Mouse (Mus musculus) intestine, embryonic 15.5 days (tissue): Measurements from ENCODE around the gene Syt12. TPM values are rescaled to one million over a fixed set of nuclear protein-coding genes. Genes with fewer than 3 reads are reported as not detected.

ENCODE experiments used
- ATAC-seq: fragments of 200-750 bp; cut with Nextera tagmentation; 2 replicates; pipeline ENCODE4 v1.8.0; 2017; ENCODE audit warnings: moderate TSS enrichment, moderate library complexity
- H3K27ac ChIP-seq: fragments of 300-500 bp; sonication (generic); 2 replicates; pipeline ENCODE4 v1.5.1; 2015; ENCODE audit warnings: mild to moderate bottlenecking, inconsistent platforms
- H3K27me3 ChIP-seq: fragments of 300-500 bp; sonication (generic); replicated peaks from 2 replicates; pipeline ENCODE4 v1.6.1; 2015; ENCODE audit warnings: inconsistent platforms
- H3K36me3 ChIP-seq: fragments of 300-500 bp; sonication (generic); 2 replicates; pipeline ENCODE4 v1.6.1; 2015; ENCODE audit warnings: inconsistent platforms
- H3K4me1 ChIP-seq: fragments of 300-500 bp; sonication (generic); replicated peaks from 2 replicates; pipeline ENCODE4 v1.6.1; 2015; ENCODE audit warnings: inconsistent platforms
- H3K4me2 ChIP-seq: fragments of 300-500 bp; sonication (generic); replicated peaks from 2 replicates; pipeline ENCODE4 v1.6.1; 2015; ENCODE audit warnings: mild to moderate bottlenecking, inconsistent platforms
- H3K4me3 ChIP-seq: fragments of 300-500 bp; sonication (generic); replicated peaks from 2 replicates; pipeline ENCODE4 v1.5.1; 2015; ENCODE audit warnings: inconsistent platforms
- H3K9ac ChIP-seq: fragments of 300-500 bp; sonication (generic); 2 replicates; pipeline ENCODE4 v1.6.1; 2015; ENCODE audit warnings: inconsistent platforms
- H3K9me3 ChIP-seq: fragments of 300-500 bp; sonication (generic); 2 replicates; pipeline ENCODE4 v1.6.1; 2016; ENCODE audit warnings: inconsistent platforms
- WGBS: fragments of 180-500 bp; shearing (Covaris S2); methylation state at CpG from one replicate; pipeline ENCODE4 v1.1.7; 2015; 5-methylcytosine and 5-hydroxymethylcytosine counted together
- polyA plus RNA-seq: library from polyadenylated mRNA; unstranded; fragments of >200 nt; fragmentation: Nextera tagmentation; extraction: Ambion mirVana; gene quantifications from 2 replicates; pipeline ENCODE4 v1.2.1, GENCODE M21; 2015

Syt12 gene
- polyA plus RNA-seq: 0.33 and 0.46 TPM in 2 replicates

DNA sequence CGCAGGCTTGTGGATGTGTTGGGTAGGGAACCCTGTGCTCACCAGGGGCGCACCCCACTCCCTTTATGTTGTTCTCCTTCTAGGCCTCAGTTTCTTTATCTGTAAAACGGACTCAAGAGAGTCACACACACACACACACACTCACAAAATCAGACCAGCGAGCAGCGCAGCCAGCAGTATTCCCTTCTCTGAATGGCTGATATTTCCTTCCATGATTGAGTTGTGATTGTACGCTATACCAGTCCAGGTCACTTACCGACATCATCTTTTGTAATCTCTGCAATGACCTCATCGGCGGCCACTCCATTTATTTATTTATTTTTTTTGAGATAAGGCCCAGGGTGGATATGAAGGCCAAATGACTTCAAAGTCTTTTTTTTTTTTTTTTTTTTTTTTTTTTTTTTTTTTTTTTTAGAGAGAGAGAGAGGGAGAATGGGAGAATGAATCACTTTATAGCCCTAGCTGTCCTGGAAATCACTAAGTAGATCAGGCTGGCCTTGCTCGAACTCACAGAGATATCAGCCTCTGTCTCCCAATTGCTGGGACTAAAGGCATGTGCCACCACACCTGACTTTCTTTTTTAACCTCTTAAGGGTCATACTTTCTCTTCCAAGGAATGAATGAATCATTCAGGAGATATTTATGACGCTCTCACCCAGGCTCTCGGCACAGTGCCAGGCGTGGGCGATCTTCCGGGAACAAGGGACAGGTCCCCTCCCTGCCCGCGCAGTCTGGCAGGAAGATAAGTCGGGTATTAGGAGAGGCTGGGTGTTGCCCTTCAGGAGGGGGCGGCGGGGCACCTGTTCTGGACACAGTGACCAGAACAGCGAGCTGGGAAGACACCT, at the start of gene Syt12:
TSS of gene Syt12 (minus strand) at position 103 of the 845 bp plus-strand sequence.
- H3K4me3 ChIP-seq: peak within 1 kb of the TSS; percentile 51
- 21% methylated on average over 21 of the region's 21 CpGs for WGBS
- H3K9me3 ChIP-seq: no peaks in the 10 kb centered on the region
- H3K4me1 ChIP-seq: peaks cover 10% of the 10 kb centered on the region; the same call in 1 of the 2 replicates
- peak within 1 kb of the TSS; percentile 100 for H3K4me2 ChIP-seq
- peak within 1 kb of the TSS; percentile 51 for H3K9ac ChIP-seq
- no peaks in the 10 kb centered on the region for H3K36me3 ChIP-seq
- peaks cover 34% of the 10 kb centered on the region for H3K27me3 ChIP-seq
- no peak within 1 kb of the TSS for H3K27ac ChIP-seq
- peak; percentile 83 for ATAC-seq

GRCm38 (mm10) chr19:4521426-4522050, 44.3 kb upstream of the Syt12 start:
- no peaks in the 10 kb centered on the region for H3K36me3 ChIP-seq
- H3K9ac ChIP-seq: no peak overlapping the region
- H3K9me3 ChIP-seq: no peaks in the 10 kb centered on the region
- no peak overlapping the region for H3K27ac ChIP-seq
- no peak overlapping the region for H3K4me2 ChIP-seq
- H3K27me3 ChIP-seq: no peaks in the 10 kb centered on the region
- no peak overlapping the region for H3K4me3 ChIP-seq
- 86% methylated on average over 3 of the region's 3 CpGs for WGBS
- H3K4me1 ChIP-seq: no peaks in the 10 kb centered on the region
- no peak for ATAC-seq

DNA sequence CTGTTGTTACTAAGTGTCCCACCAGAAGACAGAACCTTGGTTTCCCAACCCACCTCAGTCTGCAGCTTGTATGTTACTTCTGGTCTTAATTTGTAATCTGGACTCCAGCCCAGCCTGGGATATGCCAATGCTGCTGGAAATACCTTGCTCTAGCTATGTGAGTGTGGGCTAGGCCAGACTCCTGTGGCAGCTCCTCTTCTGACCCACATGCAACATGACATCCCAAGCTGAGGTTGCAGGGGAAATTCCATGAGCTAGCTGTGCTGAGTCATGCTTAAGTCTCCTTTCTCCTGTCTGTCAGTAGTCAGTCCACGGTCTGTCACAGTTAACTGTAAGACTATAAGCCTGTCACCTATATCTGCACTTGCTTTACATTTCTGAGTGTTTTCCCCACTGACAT, 40.2 kb upstream of the Syt12 start:
- no peak overlapping the region for H3K9ac ChIP-seq
- H3K4me1 ChIP-seq: 0 out of 2 replicates have a peak, but pooled peaks cover 8% of the 10 kb centered on the region
- no peak overlapping the region for H3K4me2 ChIP-seq
- H3K4me3 ChIP-seq: no peak overlapping the region
- H3K9me3 ChIP-seq: no peaks in the 10 kb centered on the region
- ATAC-seq: no peak
- 66% methylated on average over 1 of the region's 1 CpGs for WGBS
- no peak overlapping the region for H3K27ac ChIP-seq
- no peaks in the 10 kb centered on the region for H3K36me3 ChIP-seq
- H3K27me3 ChIP-seq: no peaks in the 10 kb centered on the region

GRCm38 (mm10) chr19:4516288-4516687, 39.0 kb upstream of the Syt12 start:
- Histone ChIP-seq H3K9ac (no peak overlapping the region), H3K4me3 (no peak overlapping the region), H3K4me1 (0 out of 2 replicates have a peak, but pooled peaks cover 8% of the 10 kb centered on the region), H3K36me3 (no peaks in the 10 kb centered on the region), H3K9me3 (no peaks in the 10 kb centered on the region), H3K27ac (no peak overlapping the region), H3K4me2 (no peak overlapping the region), H3K27me3 (no peaks in the 10 kb centered on the region; the same call in 1 of the 2 replicates)
- ATAC-seq: no peak
- 64% methylated on average over 2 of the region's 2 CpGs for WGBS

- WGBS: 43% methylated on average over 2 of the region's 2 CpGs
- no peak overlapping the region for H3K4me3 ChIP-seq
- no peak overlapping the region for H3K4me2 ChIP-seq
- H3K36me3 ChIP-seq: no peaks in the 10 kb centered on the region
- no peak overlapping the region for H3K27ac ChIP-seq
- H3K27me3 ChIP-seq: no peaks in the 10 kb centered on the region; the same call in 1 of the 2 replicates
- H3K4me1 ChIP-seq: peaks cover 10% of the 10 kb centered on the region; the same call in 1 of the 2 replicates
- ATAC-seq: no peak
- H3K9me3 ChIP-seq: no peaks in the 10 kb centered on the region
- H3K9ac ChIP-seq: no peak overlapping the region
These were observed 38.5 kb upstream of the Syt12 start for GRCm38 (mm10) chr19:4515746-4516145.

- no peak overlapping the region for H3K9ac ChIP-seq
- no peak overlapping the region for H3K4me2 ChIP-seq
- no peak overlapping the region for H3K4me3 ChIP-seq
- no peaks in the 10 kb centered on the region for H3K9me3 ChIP-seq
- H3K27me3 ChIP-seq: no peaks in the 10 kb centered on the region; the same call in 1 of the 2 replicates
- H3K4me1 ChIP-seq: peaks cover 12% of the 10 kb centered on the region; the same call in 1 of the 2 replicates
- H3K27ac ChIP-seq: no peak overlapping the region
- no peak for ATAC-seq
- H3K36me3 ChIP-seq: no peaks in the 10 kb centered on the region
- WGBS: 72% methylated on average over 4 of the region's 4 CpGs
These were observed 36.1 kb upstream of the Syt12 start for GRCm38 (mm10) chr19:4513236-4513858.

DNA sequence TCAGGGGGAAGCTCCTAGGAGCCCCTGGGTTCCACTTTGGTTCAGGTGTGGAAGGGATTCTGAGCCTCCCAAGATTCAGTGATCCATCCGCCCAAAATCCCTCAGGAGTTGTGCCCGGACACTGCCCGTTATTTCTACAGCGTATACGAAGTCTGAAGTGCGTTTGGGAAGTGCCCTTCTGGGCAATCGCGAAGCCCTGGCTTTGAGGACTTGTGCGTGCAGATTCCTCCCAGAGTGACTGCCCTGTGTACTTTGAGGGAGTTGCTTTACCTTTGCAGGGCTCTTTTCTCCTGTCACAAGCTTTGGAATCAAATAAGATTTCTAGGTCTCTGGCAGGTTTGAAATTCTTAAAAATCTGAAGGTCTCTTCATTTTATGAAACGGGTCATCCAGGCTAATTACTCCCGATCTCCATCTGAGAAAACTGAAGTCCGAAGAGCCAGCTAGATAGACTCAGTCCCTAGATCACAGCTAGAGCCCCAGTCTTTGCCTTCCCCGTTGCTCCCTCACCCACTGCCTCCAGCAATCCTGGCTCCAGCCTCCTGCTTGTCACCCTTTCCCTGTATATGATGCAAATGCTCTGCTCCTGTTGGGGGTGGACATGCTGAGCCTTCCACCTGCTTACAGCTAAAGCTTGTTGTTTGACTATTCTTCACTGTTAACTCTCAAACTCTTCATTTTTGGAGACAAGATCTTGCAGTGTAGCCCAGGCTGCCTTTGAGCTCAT, 34.0 kb upstream of the Syt12 start:
- Histone ChIP-seq H3K27me3 (no peaks in the 10 kb centered on the region; the same call in 1 of the 2 replicates), H3K27ac (no peak overlapping the region), H3K4me1 (peaks cover 12% of the 10 kb centered on the region; the same call in 1 of the 2 replicates), H3K9me3 (no peaks in the 10 kb centered on the region), H3K9ac (peak overlapping the region; percentile 47; the same call in 1 of the 2 replicates), H3K4me2 (peak overlapping the region; percentile 86), H3K4me3 (peak overlapping the region; percentile 75), H3K36me3 (no peaks in the 10 kb centered on the region)
- no peak for ATAC-seq
- WGBS: 11% methylated on average over 13 of the region's 13 CpGs

DNA sequence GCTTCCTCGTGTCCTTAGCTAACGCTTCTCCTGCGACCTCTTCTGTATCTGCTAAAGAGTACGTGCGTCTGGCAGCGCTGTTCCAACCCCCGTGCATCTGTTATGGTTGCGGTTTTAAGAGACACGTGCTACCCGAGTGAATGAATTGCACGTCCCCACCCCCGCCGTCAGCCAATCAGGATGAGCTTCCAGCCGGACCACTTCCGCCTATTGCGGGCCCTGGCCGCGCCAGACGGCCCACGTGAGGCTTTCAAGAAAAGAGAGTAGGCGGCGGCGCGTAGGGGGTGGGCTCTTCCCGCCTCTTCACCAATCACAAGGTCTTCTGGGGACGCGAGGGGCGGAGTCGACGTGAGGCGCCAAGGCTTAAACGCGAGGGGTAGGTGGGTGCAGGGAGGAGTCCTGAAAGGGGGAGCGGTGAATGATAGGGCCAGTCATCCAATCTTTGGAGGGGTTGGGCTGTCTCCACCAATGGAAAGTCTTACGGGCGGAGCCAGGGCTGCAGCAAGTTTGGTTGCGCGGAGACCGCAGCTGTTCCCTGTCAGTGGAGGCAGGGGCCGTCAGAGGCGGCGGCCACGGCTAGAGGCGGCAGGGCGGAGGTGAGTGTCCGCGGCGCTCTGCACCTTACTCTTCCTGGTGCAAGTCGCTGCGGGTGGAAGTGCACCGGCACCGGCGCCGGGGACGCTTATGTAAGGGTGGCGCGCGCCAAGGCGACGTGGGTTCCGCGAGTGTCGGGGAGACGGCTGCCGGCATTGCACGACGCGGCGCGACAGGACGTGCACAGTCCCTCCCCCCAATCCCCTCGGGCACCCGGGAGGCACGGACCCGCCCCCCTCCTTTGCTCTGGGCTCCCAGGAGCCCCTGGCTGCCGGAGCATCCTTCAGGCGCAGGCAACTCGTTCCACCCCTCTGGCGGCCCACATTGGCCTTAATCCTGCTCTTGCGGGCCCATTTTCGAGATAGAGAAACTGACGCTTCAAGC, 33.0 kb upstream of the Syt12 start, which contains the start of gene Pcx:
TSS of gene Pcx (plus strand) at position 487 of the 978 bp plus-strand sequence.
- H3K4me3 ChIP-seq: peak within 1 kb of the TSS; percentile 75
- no peaks in the 10 kb centered on the region for H3K9me3 ChIP-seq
- H3K4me1 ChIP-seq: peaks cover 4% of the 10 kb centered on the region; the same call in 1 of the 2 replicates
- under 1% methylated on average over 81 of the region's 82 CpGs for WGBS
- peak within 1 kb of the TSS; percentile 47 for H3K9ac ChIP-seq
- peak; percentile 100 for ATAC-seq
- H3K27me3 ChIP-seq: no peaks in the 10 kb centered on the region; the same call in 1 of the 2 replicates
- peak within 1 kb of the TSS; percentile 86 for H3K4me2 ChIP-seq
- no peak within 1 kb of the TSS for H3K27ac ChIP-seq
- no peaks in the 10 kb centered on the region for H3K36me3 ChIP-seq

DNA sequence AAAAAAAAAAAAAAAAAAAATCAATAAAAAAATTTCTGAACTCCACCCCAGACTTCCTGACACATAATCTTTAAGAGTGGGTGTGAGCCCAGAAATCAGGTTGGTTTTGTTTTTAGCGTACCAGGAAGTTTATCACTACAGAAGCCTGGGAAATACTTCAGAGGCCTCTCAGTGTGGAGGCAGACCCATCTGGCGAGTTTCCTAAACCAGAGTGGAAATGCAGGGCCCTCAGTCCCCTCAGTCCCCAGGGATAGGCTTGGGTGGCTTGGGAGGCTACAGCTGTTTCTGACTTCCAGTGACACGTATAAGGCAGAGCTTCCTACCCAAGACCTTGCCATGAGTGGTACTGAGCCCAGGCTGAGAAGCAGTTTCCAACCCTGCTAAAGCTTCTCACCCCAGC, 30.5 kb upstream of the Syt12 start:
- Histone ChIP-seq H3K9ac (no peak overlapping the region), H3K4me2 (no peak overlapping the region), H3K36me3 (no peaks in the 10 kb centered on the region), H3K4me1 (peaks cover 4% of the 10 kb centered on the region; the same call in 1 of the 2 replicates), H3K27ac (peak overlapping the region; percentile 56; the same call in 1 of the 2 replicates), H3K9me3 (no peaks in the 10 kb centered on the region), H3K27me3 (no peaks in the 10 kb centered on the region; the same call in 1 of the 2 replicates), H3K4me3 (no peak overlapping the region)
- 50% methylated on average over 3 of the region's 3 CpGs for WGBS
- ATAC-seq: no peak

- no peak for ATAC-seq
- Histone ChIP-seq H3K9me3 (no peaks in the 10 kb centered on the region), H3K4me1 (no peaks in the 10 kb centered on the region), H3K36me3 (no peaks in the 10 kb centered on the region), H3K27ac (no peak overlapping the region), H3K4me2 (no peak overlapping the region), H3K27me3 (no peaks in the 10 kb centered on the region), H3K9ac (no peak overlapping the region), H3K4me3 (no peak overlapping the region)
- WGBS: 100% methylated on average over 1 of the region's 1 CpGs
These were observed 27.6 kb upstream of the Syt12 start for GRCm38 (mm10) chr19:4504830-4505229.

DNA sequence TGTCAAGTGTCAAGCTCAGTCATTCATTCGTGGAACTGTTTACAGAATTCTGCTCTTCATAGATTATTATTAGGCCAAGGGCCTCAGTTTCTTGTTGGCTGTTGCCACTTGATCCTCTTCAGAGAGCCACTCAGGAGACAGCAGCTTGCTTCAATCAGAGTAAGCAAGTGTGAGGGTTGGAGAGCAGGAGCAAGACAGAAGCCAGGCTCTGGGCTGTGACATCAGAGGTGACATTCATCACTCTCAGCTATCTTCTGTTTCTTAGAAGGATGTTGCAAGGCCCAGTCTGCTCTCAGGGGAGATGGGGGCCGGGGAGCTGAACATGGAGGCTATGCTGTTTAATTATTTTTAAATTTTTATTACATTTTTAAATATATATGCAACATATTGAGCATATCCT, 25.5 kb upstream of the Syt12 start:
- 69% methylated on average over 2 of the region's 2 CpGs for WGBS
- Histone ChIP-seq H3K27me3 (no peaks in the 10 kb centered on the region), H3K9ac (no peak overlapping the region), H3K9me3 (no peaks in the 10 kb centered on the region), H3K4me2 (no peak overlapping the region), H3K4me3 (no peak overlapping the region), H3K27ac (no peak overlapping the region), H3K4me1 (peaks cover 5% of the 10 kb centered on the region), H3K36me3 (no peaks in the 10 kb centered on the region)
- ATAC-seq: no peak
